Mouse (Mus musculus) cortical plate, adult 2 months (tissue): ENCODE results near the gene Rtca. TPM values are rescaled to one million over a fixed set of nuclear protein-coding genes. Genes with fewer than 3 reads are reported as not detected.

ENCODE experiments used
- H3K27ac ChIP-seq: fragments of 200-500 bp; 2 replicates; pipeline ENCODE4 v1.5.1; 2012; ENCODE audit warnings: low read length, control low read depth, inconsistent platforms; ENCODE audit not compliant: insufficient read depth
- H3K4me1 ChIP-seq: fragments of 200-500 bp; 2 replicates; pipeline ENCODE4 v1.6.1; 2011; ENCODE audit warnings: low read length; ENCODE audit not compliant: control insufficient read depth, insufficient read depth
- H3K4me3 ChIP-seq: fragments of 200-500 bp; 2 replicates; pipeline ENCODE4 v1.5.1; 2011; ENCODE audit warnings: mild to moderate bottlenecking, low read length, control low read depth; ENCODE audit not compliant: insufficient read depth
- CTCF ChIP-seq: fragments of 200-500 bp; IDR thresholded peaks from 2 replicates; pipeline ENCODE4 v1.5.1; 2011; ENCODE audit warnings: mild to moderate bottlenecking, control low read depth, low read length; ENCODE audit not compliant: insufficient read depth; ENCODE audit errors: extremely low read depth
- POLR2A ChIP-seq: fragments of 200-500 bp; IDR thresholded peaks from 2 replicates; pipeline ENCODE4 v1.6.1; 2011; ENCODE audit warnings: mild to moderate bottlenecking, low read length, control low read depth; ENCODE audit not compliant: insufficient read depth; ENCODE audit errors: extremely low read depth
- polyA plus RNA-seq: library from polyadenylated mRNA; depleted of rRNA; stranded (reverse); fragments of >200 nt; gene quantifications from 2 replicates; pipeline ENCODE4 v1.2.3, GENCODE M21; 2012

The Rtca gene
- polyA plus RNA-seq, 1 experiment, result 89.2 TPM

DNA sequence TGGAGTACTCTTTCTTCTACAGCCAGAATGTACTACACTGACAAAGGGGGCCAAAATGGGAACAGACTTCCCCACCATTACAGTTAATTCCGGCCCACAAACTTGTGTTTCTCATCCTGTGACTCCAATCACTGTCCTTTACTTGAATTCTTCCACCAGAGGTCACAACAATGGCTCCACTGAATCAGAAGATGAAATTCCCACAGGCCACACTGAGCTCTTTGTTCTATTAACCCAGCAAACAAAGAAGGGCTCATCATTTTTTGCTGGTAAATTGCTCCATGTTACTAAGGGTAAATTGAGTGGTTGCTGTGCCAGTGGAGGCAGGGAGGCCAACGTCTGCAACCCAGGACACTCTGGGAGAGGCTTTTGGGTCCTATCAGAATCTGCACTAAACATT lies 27.9 kb downstream of the Rtca start:
- Histone ChIP-seq H3K4me3 (no peak overlapping the region), H3K4me1 (no peaks in the 10 kb centered on the region), H3K27ac (no peak overlapping the region)
- TF ChIP-seq POLR2A (no peak), CTCF (no peak)

DNA sequence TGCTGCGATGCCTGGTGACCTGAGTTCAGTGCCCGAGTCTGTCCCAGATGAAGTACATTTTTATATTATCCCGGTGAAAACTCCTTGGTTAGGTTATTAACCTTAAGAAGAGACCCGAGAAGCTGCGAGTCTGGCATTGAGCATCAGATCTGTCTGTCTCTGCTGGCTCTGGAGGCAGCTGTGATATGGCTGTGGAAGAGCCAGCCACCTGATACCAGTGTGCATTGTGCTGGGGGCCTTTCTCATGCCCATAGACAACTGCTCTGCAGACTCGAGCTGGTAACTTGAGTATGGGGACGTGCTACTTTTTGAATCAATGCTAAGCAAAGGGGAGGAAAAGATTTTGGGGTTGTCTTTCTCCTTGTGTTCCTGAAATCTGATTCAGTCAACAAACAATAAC lies 30.7 kb downstream of the Rtca start:
- Histone ChIP-seq H3K4me1 (no peaks in the 10 kb centered on the region), H3K4me3 (no peak overlapping the region), H3K27ac (no peak overlapping the region)
- TF ChIP-seq POLR2A (no peak), CTCF (no peak)

DNA sequence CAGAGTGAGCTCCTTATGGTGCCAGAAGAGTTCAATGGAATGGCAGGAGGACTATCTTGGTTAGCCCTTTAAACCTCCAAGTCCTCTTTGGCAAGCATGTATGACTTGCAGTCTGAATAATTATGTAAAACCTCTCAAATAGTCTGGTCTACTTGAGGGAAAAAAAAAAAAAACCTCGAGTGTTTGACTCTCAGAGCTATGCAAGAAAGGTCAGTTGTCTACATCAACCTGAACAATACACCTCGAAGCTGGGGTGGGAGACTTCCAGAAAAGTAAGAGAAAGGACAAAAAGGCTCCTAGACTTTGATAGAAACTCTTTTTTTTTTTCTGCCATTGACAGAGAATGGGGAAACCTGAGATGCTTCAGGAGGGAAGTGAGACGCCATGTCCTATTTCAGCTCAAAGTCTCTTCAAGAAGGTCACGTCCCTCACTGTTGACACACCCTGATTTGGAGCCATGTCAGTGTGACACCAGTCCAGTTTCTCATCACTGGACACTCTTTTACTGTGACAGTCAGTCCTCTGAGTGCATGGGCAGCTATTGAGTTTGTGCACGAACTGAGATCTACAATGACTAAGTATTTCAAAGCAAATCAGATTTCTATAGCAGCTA lies 31.2 kb downstream of the Rtca start:
- no peak overlapping the region for H3K4me3 ChIP-seq
- H3K4me1 ChIP-seq, result no peaks in the 10 kb centered on the region
- TF ChIP-seq POLR2A, result no peak
- no peak for TF ChIP-seq CTCF
- no peak overlapping the region for H3K27ac ChIP-seq

DNA sequence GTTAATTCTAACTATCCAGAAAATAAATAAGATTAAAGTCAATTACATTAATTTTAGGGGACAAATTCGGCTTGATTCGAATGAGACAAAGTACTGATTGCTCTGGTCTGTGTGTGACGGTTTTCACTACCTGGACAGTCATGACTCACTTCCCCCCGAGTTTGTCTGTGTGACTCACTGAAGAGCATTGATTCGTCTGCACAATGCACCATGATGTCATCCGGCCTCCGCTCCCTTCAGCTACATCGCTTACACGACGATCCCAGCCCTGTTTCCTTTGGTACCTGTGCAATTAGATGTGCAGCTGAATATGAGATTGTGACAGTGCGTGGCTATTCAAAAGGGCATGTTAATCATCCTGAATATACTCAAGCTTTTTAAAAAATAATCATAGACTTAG lies 33.4 kb downstream of the Rtca start:
- no peak overlapping the region for H3K4me3 ChIP-seq
- no peak overlapping the region for H3K27ac ChIP-seq
- no peaks in the 10 kb centered on the region for H3K4me1 ChIP-seq
- TF ChIP-seq CTCF, result no peak
- TF ChIP-seq POLR2A, result no peak

DNA sequence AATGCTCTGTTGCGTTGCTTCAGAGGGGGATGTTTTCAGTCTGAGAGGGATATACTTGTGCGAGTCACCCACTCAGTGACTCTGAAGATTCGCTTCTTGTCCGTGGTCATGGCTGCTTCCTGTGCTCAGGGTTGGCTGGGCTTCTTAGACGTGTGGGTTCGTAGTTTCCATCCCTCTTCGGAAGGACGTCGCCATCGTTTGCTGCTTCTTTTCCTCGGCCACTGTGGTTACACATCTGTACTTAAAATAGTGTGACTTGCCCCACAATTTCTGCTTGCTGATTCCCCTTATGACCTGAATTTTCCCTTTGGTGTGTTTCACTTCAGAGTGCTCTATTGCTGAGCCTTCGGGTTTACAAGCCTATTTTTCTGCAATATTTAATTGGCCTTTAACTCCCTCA lies 42.3 kb downstream of the Rtca start:
- H3K4me3 ChIP-seq, result no peak overlapping the region

DNA sequence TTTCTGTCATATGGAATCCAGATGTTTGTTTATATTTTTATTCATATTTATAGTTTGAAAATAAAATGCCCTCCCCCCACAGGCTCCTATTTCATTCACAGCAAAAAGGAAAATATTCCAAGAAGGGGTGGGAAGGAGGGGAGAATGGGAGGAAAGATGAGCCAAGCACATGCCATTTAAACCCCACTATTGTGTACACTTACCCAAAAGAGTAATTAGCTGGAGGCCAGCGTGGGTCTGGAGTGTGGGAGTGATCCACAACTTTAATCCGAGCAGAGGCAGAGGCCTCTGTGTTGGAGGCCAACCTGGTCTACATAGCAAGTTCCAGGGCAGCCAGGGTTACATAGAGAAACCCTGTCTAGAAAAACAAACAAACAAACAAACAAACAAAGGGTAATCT lies 43.7 kb downstream of the Rtca start:
- no peak for TF ChIP-seq POLR2A
- TF ChIP-seq CTCF, result no peak
- Histone ChIP-seq H3K4me1 (no peaks in the 10 kb centered on the region), H3K27ac (no peak overlapping the region), H3K4me3 (no peak overlapping the region)

More for the DNA sequence above, 42.3 kb downstream of the Rtca start:
- TF ChIP-seq CTCF (no peak), POLR2A (no peak)
- Histone ChIP-seq H3K27ac (no peak overlapping the region), H3K4me1 (no peaks in the 10 kb centered on the region)

DNA sequence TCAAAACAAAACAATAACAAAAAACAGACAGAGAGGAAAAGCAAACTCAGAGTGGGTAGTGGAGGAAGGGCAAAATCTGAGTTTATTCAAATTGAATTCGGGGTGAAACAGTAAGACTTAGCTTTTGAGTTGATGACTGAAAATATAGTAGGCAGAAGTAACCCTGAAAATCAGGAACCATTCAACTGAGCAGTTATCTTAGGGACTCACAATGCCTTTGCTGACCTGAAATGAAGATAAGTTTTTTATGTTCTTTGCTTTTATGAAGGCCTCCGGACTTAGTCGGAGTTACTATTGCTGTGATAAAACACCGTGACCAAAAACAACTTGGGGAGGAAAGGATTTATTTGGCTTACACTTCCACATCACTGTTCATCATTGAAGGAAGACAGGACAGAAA lies 47.0 kb downstream of the Rtca start:
- TF ChIP-seq POLR2A, result no peak
- no peak for TF ChIP-seq CTCF
- no peaks in the 10 kb centered on the region for H3K4me1 ChIP-seq
- H3K27ac ChIP-seq, result no peak overlapping the region
- H3K4me3 ChIP-seq, result no peak overlapping the region

DNA sequence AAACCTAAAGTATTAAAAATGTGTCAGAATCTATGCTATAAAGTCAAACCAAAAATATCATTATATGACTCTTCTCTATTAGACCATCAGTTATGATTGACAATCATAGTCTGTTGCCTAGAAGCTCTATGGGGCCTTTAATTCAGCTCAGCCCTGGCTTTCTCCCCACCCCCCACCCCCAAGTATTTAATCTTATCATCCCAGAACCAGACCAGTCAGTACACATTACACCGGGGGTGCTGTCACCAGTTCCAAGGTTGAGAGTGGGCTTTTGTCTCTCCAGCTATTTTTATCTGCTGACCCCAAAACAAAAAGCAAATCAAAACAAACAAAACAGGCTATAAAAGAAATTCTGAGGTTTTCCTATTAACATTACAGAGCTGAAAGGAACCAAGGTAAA lies 53.5 kb downstream of the Rtca start:
- TF ChIP-seq CTCF (no peak), POLR2A (no peak)
- H3K4me3 ChIP-seq, result no peak overlapping the region
- H3K27ac ChIP-seq, result no peak overlapping the region
- no peaks in the 10 kb centered on the region for H3K4me1 ChIP-seq

DNA sequence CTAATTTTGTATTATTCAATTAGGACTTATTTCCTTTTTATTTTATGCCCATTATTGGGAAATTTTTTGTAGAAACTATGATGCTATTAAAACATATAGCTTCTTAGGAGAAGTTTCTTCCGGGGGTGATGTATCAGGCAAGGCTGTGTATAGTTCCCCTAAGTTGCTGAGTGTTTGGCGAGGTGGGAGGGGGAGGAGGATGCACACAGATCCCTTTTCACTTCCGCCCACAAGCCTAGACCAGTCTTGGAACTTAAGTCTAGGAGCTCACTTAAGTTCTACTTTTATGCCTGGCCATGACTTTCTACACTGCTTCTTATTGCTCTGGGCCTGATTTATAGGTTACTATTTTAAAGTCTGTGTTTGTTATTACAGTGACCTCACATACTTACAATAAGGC lies 57.3 kb downstream of the Rtca start:
- H3K27ac ChIP-seq, result no peak overlapping the region
- H3K4me1 ChIP-seq, result no peaks in the 10 kb centered on the region
- no peak overlapping the region for H3K4me3 ChIP-seq
- TF ChIP-seq POLR2A (no peak), CTCF (no peak)

DNA sequence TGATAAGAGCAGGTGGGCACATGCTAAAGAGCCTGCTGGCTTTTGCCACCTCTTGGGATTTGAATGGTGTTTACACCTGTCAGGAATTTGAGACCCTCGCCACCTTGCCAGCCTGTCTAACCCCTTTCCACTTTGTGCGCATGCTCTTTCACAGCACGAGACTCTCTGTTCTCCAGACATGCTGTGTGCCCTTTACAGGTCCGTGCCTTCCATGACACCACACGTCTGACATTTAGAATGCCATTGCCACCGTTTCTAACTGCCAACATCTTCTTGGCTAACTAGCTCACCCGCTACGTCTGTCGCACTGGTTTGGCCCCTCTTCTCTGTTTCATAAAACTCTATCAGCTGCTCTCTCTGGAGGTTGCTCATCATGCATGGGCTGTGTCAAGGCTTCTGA lies 63.7 kb downstream of the Rtca start:
- no peaks in the 10 kb centered on the region for H3K4me1 ChIP-seq
- TF ChIP-seq POLR2A (no peak), CTCF (no peak)

More for the DNA sequence above, 63.7 kb downstream of the Rtca start:
- Histone ChIP-seq H3K4me3 (no peak overlapping the region), H3K27ac (no peak overlapping the region)
